ENCODE assay signal across 37 mouse cellular contexts in genomic region chr11:105409408-105409807, GRCm38 (mm10). TPM values are rescaled to one million over a fixed set of nuclear protein-coding genes. Genes with fewer than 3 reads are reported as not detected.
"Had no signal": no experiment of that assay in that cellular context is flagged by ENCODE, and none has a peak within 500 bp of the region (broad histone marks: within the 10 kb centered on the region; RNA-seq: fewer than 3 reads in every experiment).

No protein-coding gene starts in this region.

- H3K4me2 ChIP-seq: limb, embryonic 12.5 days; limb, embryonic 13.5 days; limb, embryonic 15.5 days; liver, embryonic 11.5 days; liver, embryonic 12.5 days; liver, embryonic 13.5 days; liver, embryonic 15.5 days; lung, embryonic 14.5 days; lung, embryonic 15.5 days; midbrain, embryonic 11.5 days; midbrain, embryonic 12.5 days; midbrain, embryonic 13.5 days; midbrain, embryonic 15.5 days had no signal

- H3K9ac ChIP-seq: limb, embryonic 12.5 days; limb, embryonic 13.5 days; limb, embryonic 15.5 days; liver, embryonic 12.5 days; liver, embryonic 13.5 days; liver, embryonic 14.5 days; liver, embryonic 15.5 days; liver, postnatal 0 days; lung, embryonic 14.5 days; lung, embryonic 15.5 days; midbrain, embryonic 12.5 days; midbrain, embryonic 13.5 days; midbrain, embryonic 15.5 days had no signal

- H3K4me3 ChIP-seq: left cerebral cortex, adult 2 months; limb, embryonic 10.5 days; limb, embryonic 12.5 days; limb, embryonic 13.5 days; limb, embryonic 15.5 days; liver, embryonic 12.5 days; liver, embryonic 13.5 days; liver, embryonic 15.5 days; lung, embryonic 15.5 days; megakaryocyte, embryonic 14.5 days; midbrain, embryonic 10.5 days; midbrain, embryonic 12.5 days; midbrain, embryonic 13.5 days; midbrain, embryonic 15.5 days; myocyte had no signal

- H3K36me3 ChIP-seq: limb, embryonic 10.5 days; limb, embryonic 12.5 days; limb, embryonic 13.5 days; limb, embryonic 15.5 days; liver, embryonic 12.5 days; liver, embryonic 13.5 days; liver, embryonic 15.5 days; lung, embryonic 15.5 days; midbrain, embryonic 10.5 days; midbrain, embryonic 12.5 days; midbrain, embryonic 13.5 days; midbrain, embryonic 15.5 days had no signal

- H3K27me3 ChIP-seq: limb, embryonic 13.5 days; limb, embryonic 15.5 days; lung, embryonic 15.5 days; midbrain, embryonic 12.5 days; midbrain, embryonic 13.5 days; midbrain, embryonic 15.5 days had no signal

- H3K4me1 ChIP-seq: limb, embryonic 15.5 days; midbrain, embryonic 15.5 days had no signal

- H3K27ac ChIP-seq: left cerebral cortex, adult 2 months; limb, embryonic 10.5 days; limb, embryonic 12.5 days; limb, embryonic 13.5 days; limb, embryonic 15.5 days; liver, embryonic 12.5 days; liver, embryonic 13.5 days; liver, embryonic 14.5 days; liver, embryonic 15.5 days; lung, embryonic 15.5 days; macrophage; midbrain, embryonic 10.5 days; midbrain, embryonic 12.5 days; midbrain, embryonic 13.5 days; midbrain, embryonic 15.5 days had no signal

- H3K9me3 ChIP-seq: limb, embryonic 10.5 days; limb, embryonic 12.5 days; limb, embryonic 13.5 days; limb, embryonic 15.5 days; liver, embryonic 12.5 days; liver, embryonic 13.5 days; liver, embryonic 15.5 days; lung, embryonic 15.5 days; megakaryocyte, embryonic 14.5 days; midbrain, embryonic 10.5 days; midbrain, embryonic 12.5 days; midbrain, embryonic 13.5 days; midbrain, embryonic 15.5 days had no signal

- DNase-seq: left cerebral cortex, postnatal 4 days; liver; liver, embryonic 13.5 days; liver, postnatal 0 days; lung, adult 18-20 months; lung, adult 2 months; lung, embryonic 14.5 days; lung, postnatal 10 days; lung, postnatal 14 days; lung, postnatal 36 days; lung, postnatal 4 days; midbrain, embryonic 14.5 days had no signal

RNA-seq across cellular contexts. Expression of gene March10, which starts 47.1 kb away (rescaled TPM):
- total RNA-seq: liver, adult 2 months; megakaryocyte progenitor cell, adult 5-6 weeks; megakaryocyte, adult 5-6 weeks; megakaryocyte-erythroid progenitor cell, adult 5-6 weeks; monocyte, adult 5-6 weeks had no signal
- polyA plus RNA-seq: limb, embryonic 10.5 days; limb, embryonic 11.5 days; limb, embryonic 12.5 days; limb, embryonic 13.5 days; limb, embryonic 15.5 days; liver, adult 2 months; liver, embryonic 11.5 days; liver, embryonic 12.5 days; liver, embryonic 13.5 days; liver, embryonic 14.5 days; liver, embryonic 15.5 days; liver, embryonic 16.5 days; liver, postnatal 0 days; lung, embryonic 14.5 days; macrophage; midbrain, embryonic 10.5 days; midbrain, embryonic 11.5 days had no signal
